Mouse (Mus musculus) liver, embryonic 15.5 days (tissue): ENCODE data around the gene Kidins220. TPM values are rescaled to one million over a fixed set of nuclear protein-coding genes. Genes with fewer than 3 reads are reported as not detected.

ENCODE experiments used
- ATAC-seq: fragments of 200-750 bp; cut with Nextera tagmentation; 2 replicates; pipeline ENCODE4 v1.8.0; 2017; ENCODE audit warnings: moderate number of reproducible peaks, mild to moderate bottlenecking, moderate library complexity; ENCODE audit not compliant: insufficient read depth
- H3K27ac ChIP-seq: fragments of 300-500 bp; sonication (generic); replicated peaks from 2 replicates; pipeline ENCODE4 v1.5.1; 2015; ENCODE audit warnings: mild to moderate bottlenecking, inconsistent platforms
- H3K27me3 ChIP-seq: fragments of 300-500 bp; sonication (generic); 2 replicates; pipeline ENCODE4 v1.6.1; 2015; ENCODE audit warnings: mild to moderate bottlenecking, inconsistent platforms
- H3K36me3 ChIP-seq: fragments of 300-500 bp; sonication (generic); replicated peaks from 2 replicates; pipeline ENCODE4 v1.6.1; 2015; ENCODE audit warnings: moderate library complexity, mild to moderate bottlenecking, inconsistent platforms
- H3K4me1 ChIP-seq: fragments of 300-500 bp; sonication (generic); replicated peaks from 2 replicates; pipeline ENCODE4 v1.6.1; 2015; ENCODE audit warnings: inconsistent platforms
- H3K4me2 ChIP-seq: fragments of 300-500 bp; sonication (generic); 2 replicates; pipeline ENCODE4 v1.6.1; 2015; ENCODE audit warnings: moderate library complexity, mild to moderate bottlenecking, inconsistent platforms
- H3K4me3 ChIP-seq: fragments of 300-500 bp; sonication (generic); replicated peaks from 2 replicates; pipeline ENCODE4 v1.5.1; 2015; ENCODE audit warnings: mild to moderate bottlenecking, inconsistent platforms
- H3K9ac ChIP-seq: fragments of 300-500 bp; sonication (generic); 2 replicates; pipeline ENCODE4 v1.6.1; 2015; ENCODE audit warnings: moderate library complexity, mild to moderate bottlenecking, inconsistent platforms
- H3K9me3 ChIP-seq: fragments of 300-500 bp; sonication (generic); replicated peaks from 2 replicates; pipeline ENCODE4 v1.6.1; 2016; ENCODE audit warnings: inconsistent platforms
- WGBS: fragments of 180-500 bp; shearing (Covaris S2); methylation state at CpG from one replicate; pipeline ENCODE4 v1.1.7; 2015; ENCODE audit warnings: mixed read lengths; ENCODE audit not compliant: insufficient replicate concordance; 5-methylcytosine and 5-hydroxymethylcytosine counted together
- polyA plus RNA-seq: library from polyadenylated mRNA; unstranded; fragments of >200 nt; fragmentation: Nextera tagmentation; extraction: Ambion mirVana; gene quantifications from 2 replicates; pipeline ENCODE4 v1.2.1, GENCODE M21; 2015

The Kidins220 gene
- polyA plus RNA-seq, 1 experiment from 2014 or later = 7.1 TPM

DNA sequence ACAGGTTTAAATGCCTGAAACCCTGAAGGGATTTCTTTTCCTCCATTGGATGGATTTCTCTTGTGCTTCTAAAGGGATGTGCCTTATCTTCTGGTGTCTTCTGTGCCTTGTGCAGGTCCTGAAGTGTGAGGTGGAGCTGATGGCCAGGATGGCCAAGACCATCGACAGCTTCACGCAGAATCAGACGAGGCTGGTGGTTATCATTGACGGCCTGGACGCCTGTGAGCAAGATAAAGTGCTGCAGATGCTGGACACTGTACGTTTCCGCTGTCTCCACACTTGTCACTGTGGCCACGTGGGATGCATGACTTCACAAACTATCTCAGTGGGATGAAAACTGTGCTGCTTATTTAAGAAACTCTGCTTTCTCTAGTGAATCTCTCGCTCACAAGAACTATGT lies 35.2 kb downstream of the Kidins220 start:
- H3K9me3 ChIP-seq = no peaks in the 10 kb centered on the region
- peaks cover 12% of the 10 kb centered on the region for H3K4me1 ChIP-seq
- H3K4me3 ChIP-seq = no peak overlapping the region
- no peak overlapping the region for H3K4me2 ChIP-seq
- no peak overlapping the region for H3K9ac ChIP-seq
- H3K27ac ChIP-seq = no peak overlapping the region
- ATAC-seq = no peak
- peaks cover 83% of the 10 kb centered on the region for H3K36me3 ChIP-seq
- 47% methylated on average over 9 of the region's 9 CpGs for WGBS
- H3K27me3 ChIP-seq = no peaks in the 10 kb centered on the region

DNA sequence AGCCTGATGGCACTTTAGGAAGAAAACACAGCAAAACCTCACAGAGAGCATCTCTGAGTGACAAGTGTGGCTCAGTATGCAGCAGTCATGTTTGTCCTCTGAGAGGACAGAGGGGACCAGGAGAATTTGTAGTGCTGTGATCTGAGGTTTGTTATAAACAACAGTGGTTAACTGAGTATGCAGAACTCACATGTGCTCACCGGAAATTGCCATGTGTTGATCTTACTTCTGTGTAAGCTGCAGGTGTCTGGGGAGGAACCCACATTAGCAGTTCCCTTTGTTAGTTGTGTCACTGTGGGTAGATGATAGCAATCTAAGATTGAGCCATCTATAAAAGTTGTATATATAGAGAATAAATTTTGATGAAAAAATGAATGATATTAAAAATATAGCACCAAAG lies 35.7 kb downstream of the Kidins220 start:
- no peak overlapping the region for H3K4me3 ChIP-seq
- no peaks in the 10 kb centered on the region for H3K9me3 ChIP-seq
- no peak overlapping the region for H3K27ac ChIP-seq
- no peak for ATAC-seq
- H3K27me3 ChIP-seq = no peaks in the 10 kb centered on the region
- H3K4me1 ChIP-seq = peaks cover 12% of the 10 kb centered on the region
- H3K4me2 ChIP-seq = no peak overlapping the region
- no peak overlapping the region for H3K9ac ChIP-seq
- WGBS = 79% methylated on average over 1 of the region's 1 CpGs
- H3K36me3 ChIP-seq = peaks cover 83% of the 10 kb centered on the region

GRCm38 (mm10) chr12:25011733-25012367 lies 37.1 kb downstream of the Kidins220 start:
- H3K27ac ChIP-seq = no peak overlapping the region
- ATAC-seq = no peak

DNA sequence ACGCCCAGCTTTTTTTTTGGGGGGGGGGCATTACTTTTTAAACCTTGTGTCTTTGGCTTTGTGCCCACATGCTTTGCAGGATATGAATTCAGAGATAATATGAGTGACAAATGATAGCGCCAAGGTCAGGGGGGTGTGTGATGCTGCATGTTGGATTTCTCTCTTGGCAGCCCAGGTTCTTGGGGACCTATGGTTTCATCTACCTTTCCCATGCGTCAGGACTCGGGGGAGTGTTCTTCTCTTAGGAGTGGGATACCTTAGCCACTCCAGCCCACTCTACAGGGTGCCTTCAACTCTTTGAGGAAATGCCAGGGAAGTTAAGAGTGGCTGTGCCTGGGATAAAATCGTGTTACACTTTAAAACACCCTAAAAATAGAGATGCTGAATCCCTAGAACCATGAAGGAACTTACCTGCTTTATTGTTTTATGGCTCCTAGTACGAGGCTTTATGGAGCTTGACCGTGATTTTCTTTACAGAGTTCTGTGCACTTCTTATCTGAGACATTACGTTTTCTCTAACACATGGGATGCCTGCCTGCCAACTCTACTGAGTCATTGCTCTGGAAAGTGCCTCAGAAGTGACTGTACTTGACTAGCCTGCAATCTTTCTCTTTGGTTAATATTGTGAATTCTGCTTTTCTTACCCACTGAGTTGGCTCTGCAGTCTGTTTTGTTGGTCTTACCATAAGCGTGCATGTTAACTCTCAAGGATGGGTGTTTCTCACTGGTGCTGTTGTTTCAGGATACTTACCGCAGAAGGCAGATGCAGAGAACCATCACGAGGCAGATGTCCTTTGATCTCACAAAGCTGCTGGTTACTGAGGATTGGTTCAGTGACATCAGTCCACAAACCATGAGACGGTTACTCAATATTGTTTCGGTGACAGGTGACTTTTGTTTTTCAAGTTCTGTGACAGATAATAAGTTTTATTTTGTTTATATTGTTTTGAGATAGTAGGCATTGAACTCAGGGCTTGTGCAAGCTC lies 38.1 kb downstream of the Kidins220 start:
- no peak overlapping the region for H3K27ac ChIP-seq

More at GRCm38 (mm10) chr12:25011733-25012367, 37.1 kb downstream of the Kidins220 start:
- H3K4me2 ChIP-seq = no peak overlapping the region
- peaks cover 12% of the 10 kb centered on the region for H3K4me1 ChIP-seq
- no peak overlapping the region for H3K4me3 ChIP-seq
- H3K9me3 ChIP-seq = no peaks in the 10 kb centered on the region
- H3K9ac ChIP-seq = no peak overlapping the region
- peaks cover 85% of the 10 kb centered on the region for H3K36me3 ChIP-seq
- WGBS = 73% methylated on average over 15 of the region's 15 CpGs
- H3K27me3 ChIP-seq = no peaks in the 10 kb centered on the region

DNA sequence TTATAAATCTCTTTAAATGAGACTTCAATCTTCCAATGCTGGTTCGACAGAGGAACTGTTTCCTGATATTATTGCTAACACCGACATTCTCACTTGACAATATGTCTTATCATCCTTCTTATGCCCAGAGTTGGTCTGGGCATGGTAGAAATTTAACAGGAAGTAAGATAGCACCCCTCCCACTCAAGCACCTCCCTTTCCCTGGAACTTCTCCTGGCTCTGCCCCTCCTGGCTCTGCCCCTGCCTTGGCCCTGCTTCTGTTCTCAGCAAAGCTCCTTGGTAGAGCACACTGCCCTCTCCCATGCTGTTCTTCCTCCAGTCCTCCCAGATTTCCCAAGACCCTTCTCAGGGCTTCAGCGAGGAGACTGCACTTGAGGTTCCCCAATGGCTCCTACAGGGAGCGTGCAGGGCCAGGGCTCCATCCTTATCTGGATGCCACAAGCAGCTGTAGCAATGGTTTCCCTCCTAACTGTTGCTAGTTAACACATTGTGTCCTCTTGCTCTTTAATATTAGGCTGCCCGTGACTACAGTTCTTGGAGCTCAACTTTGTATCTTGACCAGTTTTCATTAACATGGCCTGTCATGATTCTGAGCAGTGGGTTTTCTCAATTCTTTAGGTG lies 39.7 kb downstream of the Kidins220 start:
- 30% methylated on average over 5 of the region's 5 CpGs for WGBS
- Histone ChIP-seq H3K36me3 (peaks cover 90% of the 10 kb centered on the region), H3K27ac (no peak overlapping the region), H3K9me3 (no peaks in the 10 kb centered on the region), H3K4me2 (no peak overlapping the region), H3K27me3 (no peaks in the 10 kb centered on the region), H3K9ac (no peak overlapping the region), H3K4me1 (peaks cover 12% of the 10 kb centered on the region), H3K4me3 (no peak overlapping the region)
- ATAC-seq = peak; percentile 65

More for the DNA sequence above, 38.1 kb downstream of the Kidins220 start:
- Histone ChIP-seq H3K9me3 (no peaks in the 10 kb centered on the region), H3K27me3 (no peaks in the 10 kb centered on the region), H3K4me3 (no peak overlapping the region), H3K9ac (no peak overlapping the region), H3K4me2 (no peak overlapping the region), H3K4me1 (peaks cover 12% of the 10 kb centered on the region), H3K36me3 (peaks cover 86% of the 10 kb centered on the region)
- WGBS = 70% methylated on average over 13 of the region's 13 CpGs
- ATAC-seq = no peak

DNA sequence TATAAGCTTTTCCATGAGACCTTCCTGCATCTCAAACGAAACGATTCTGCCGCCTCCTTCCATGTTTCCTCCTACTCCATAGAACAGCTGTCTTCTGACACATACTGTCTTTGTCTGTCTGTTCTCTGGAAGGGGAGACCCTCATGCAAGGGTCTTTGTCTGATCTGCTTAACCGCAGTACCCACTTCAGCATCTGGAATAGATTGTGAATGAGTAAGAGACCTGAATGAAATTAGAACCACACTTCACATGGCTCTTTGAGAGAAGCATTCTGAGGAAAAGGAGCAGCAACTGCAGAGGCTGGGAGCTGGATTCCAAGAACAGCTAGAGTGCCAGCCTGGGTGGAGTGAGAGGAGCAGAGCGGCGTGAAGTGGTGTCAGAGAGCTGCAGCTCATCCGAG lies 40.2 kb downstream of the Kidins220 start:
- H3K27me3 ChIP-seq = no peaks in the 10 kb centered on the region
- H3K9me3 ChIP-seq = no peaks in the 10 kb centered on the region
- H3K4me2 ChIP-seq = no peak overlapping the region
- peaks cover 10% of the 10 kb centered on the region for H3K4me1 ChIP-seq
- no peak overlapping the region for H3K27ac ChIP-seq
- WGBS = 86% methylated on average over 7 of the region's 7 CpGs
- no peak overlapping the region for H3K4me3 ChIP-seq
- no peak for ATAC-seq
- H3K36me3 ChIP-seq = peaks cover 90% of the 10 kb centered on the region
- H3K9ac ChIP-seq = no peak overlapping the region

GRCm38 (mm10) chr12:25016995-25017394 lies 42.3 kb downstream of the Kidins220 start:
- Histone ChIP-seq H3K4me1 (peaks cover 8% of the 10 kb centered on the region), H3K27me3 (no peaks in the 10 kb centered on the region), H3K9me3 (no peaks in the 10 kb centered on the region), H3K9ac (no peak overlapping the region), H3K27ac (no peak overlapping the region), H3K36me3 (peaks cover 81% of the 10 kb centered on the region), H3K4me3 (no peak overlapping the region), H3K4me2 (no peak overlapping the region)
- no peak for ATAC-seq
- 59% methylated on average over 4 of the region's 4 CpGs for WGBS

- Histone ChIP-seq H3K27me3 (no peaks in the 10 kb centered on the region), H3K9ac (no peak overlapping the region)
- ATAC-seq = no peak
These were observed 46.3 kb downstream of the Kidins220 start for GRCm38 (mm10) chr12:25021057-25021456.

DNA sequence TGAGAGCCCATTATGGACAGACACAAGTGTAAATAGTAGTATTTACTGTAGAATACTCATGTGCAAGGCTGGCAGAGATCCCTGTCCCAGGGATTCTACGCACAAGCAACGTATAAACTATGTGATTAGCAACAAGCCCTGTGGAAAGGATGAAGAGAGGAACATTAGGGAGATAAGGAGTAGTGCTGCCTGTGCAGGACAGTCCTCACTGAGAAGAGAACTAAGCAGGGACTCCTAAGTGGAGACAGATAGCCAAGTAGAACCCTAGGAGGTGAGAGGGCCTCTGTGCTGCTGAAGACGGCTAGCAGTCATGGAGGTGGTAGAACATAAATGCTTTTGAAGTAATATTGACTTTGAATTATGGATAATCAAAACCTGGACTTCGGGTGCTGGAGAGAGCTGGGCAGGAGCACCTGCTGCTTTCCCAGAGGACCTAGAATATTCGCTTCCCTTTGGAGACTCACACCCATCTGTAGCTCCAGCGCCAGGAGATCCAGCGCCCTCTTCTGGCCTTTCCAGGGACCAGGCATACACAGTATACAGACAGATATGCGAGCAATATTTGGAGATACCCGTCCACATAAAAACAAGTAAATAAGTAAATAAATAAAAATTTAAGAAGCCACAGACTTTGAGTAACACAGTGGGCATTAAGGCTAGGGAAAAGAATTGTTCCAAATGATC lies 50.3 kb downstream of the Kidins220 start:
- H3K4me3 ChIP-seq = no peak overlapping the region
- H3K27ac ChIP-seq = no peak overlapping the region
- no peak overlapping the region for H3K9ac ChIP-seq
- 60% methylated on average over 9 of the region's 9 CpGs for WGBS
- ATAC-seq = no peak
- H3K4me1 ChIP-seq = no peaks in the 10 kb centered on the region
- H3K9me3 ChIP-seq = no peaks in the 10 kb centered on the region
- peaks cover 32% of the 10 kb centered on the region for H3K36me3 ChIP-seq
- no peak overlapping the region for H3K4me2 ChIP-seq
- H3K27me3 ChIP-seq = no peaks in the 10 kb centered on the region

More at GRCm38 (mm10) chr12:25021057-25021456, 46.3 kb downstream of the Kidins220 start:
- Histone ChIP-seq H3K4me1 (no peaks in the 10 kb centered on the region), H3K4me2 (no peak overlapping the region), H3K27ac (no peak overlapping the region), H3K4me3 (no peak overlapping the region), H3K36me3 (peaks cover 54% of the 10 kb centered on the region), H3K9me3 (no peaks in the 10 kb centered on the region)
- WGBS = 84% methylated on average over 5 of the region's 5 CpGs

GRCm38 (mm10) chr12:25026308-25026707 lies 51.6 kb downstream of the Kidins220 start:
- Histone ChIP-seq H3K27me3 (no peaks in the 10 kb centered on the region), H3K9ac (no peak overlapping the region), H3K4me3 (no peak overlapping the region), H3K27ac (no peak overlapping the region), H3K4me2 (no peak overlapping the region), H3K4me1 (no peaks in the 10 kb centered on the region), H3K36me3 (peaks cover 29% of the 10 kb centered on the region), H3K9me3 (no peaks in the 10 kb centered on the region)
- ATAC-seq = no peak
- 83% methylated on average over 7 of the region's 7 CpGs for WGBS
